Mouse (Mus musculus): ENCODE results near the gene Gm6793. TPM values are rescaled to one million over a fixed set of nuclear protein-coding genes. Genes with fewer than 3 reads are reported as not detected.

Gene Gm6793
- polyA plus RNA-seq, 1 experiment from 2014 or later: 0.37 TPM

- Histone ChIP-seq H3K36me3 (ENCODE audit: control insufficient read depth, insufficient read depth, low read length) (peaks cover 11% of the 10 kb centered on the region), H3K27me3 (ENCODE audit: control insufficient read depth, insufficient read depth, low read length) (no peaks in the 10 kb centered on the region)
- WGBS: 96% methylated on average over 12 of the region's 12 CpGs
Observed at GRCm38 (mm10) chr8:111974138-111974537, 40.7 kb downstream of the Gm6793 start.

GRCm38 (mm10) chr8:111968991-111969390, 45.8 kb downstream of the Gm6793 start:
- no peak for ATAC-seq (ENCODE audit: low FRiP score)
- H3K4me3 ChIP-seq (ENCODE audit: low read depth, low read length): no peak overlapping the region
- H3K27me3 ChIP-seq (ENCODE audit: control insufficient read depth, insufficient read depth, low read length): no peaks in the 10 kb centered on the region
- no peak overlapping the region for H3K9ac ChIP-seq (ENCODE audit: low read length)
- no peaks in the 10 kb centered on the region for H3K4me1 ChIP-seq (ENCODE audit: control insufficient read depth, insufficient read depth, low read length)
- no peaks in the 10 kb centered on the region for H3K9me3 ChIP-seq (ENCODE audit: control insufficient read depth, low read length)
- peaks cover 4% of the 10 kb centered on the region for H3K36me3 ChIP-seq (ENCODE audit: control insufficient read depth, insufficient read depth, low read length)
- WGBS: 22% methylated on average over 5 of the region's 5 CpGs
- DNase-seq (ENCODE audit: low spot score, missing footprints): no peak
- no peak overlapping the region for H3K4me2 ChIP-seq
- no peak overlapping the region for H3K27ac ChIP-seq (ENCODE audit: low read depth, low read length)

More at GRCm38 (mm10) chr8:111974138-111974537, 40.7 kb downstream of the Gm6793 start:
- H3K4me3 ChIP-seq (ENCODE audit: low read depth, low read length): no peak overlapping the region
- H3K9me3 ChIP-seq (ENCODE audit: control insufficient read depth, low read length): no peaks in the 10 kb centered on the region
- H3K4me1 ChIP-seq (ENCODE audit: control insufficient read depth, insufficient read depth, low read length): no peaks in the 10 kb centered on the region
- no peak overlapping the region for H3K9ac ChIP-seq (ENCODE audit: low read length)
- ATAC-seq (ENCODE audit: low FRiP score) (no peak), DNase-seq (ENCODE audit: low spot score, missing footprints) (no peak)
- H3K4me2 ChIP-seq: no peak overlapping the region
- H3K27ac ChIP-seq (ENCODE audit: low read depth, low read length): no peak overlapping the region

- no peak overlapping the region for H3K27ac ChIP-seq (ENCODE audit: low read depth, low read length)
Observed at GRCm38 (mm10) chr8:111968541-111968940, 46.3 kb downstream of the Gm6793 start.

GRCm38 (mm10) chr8:111967246-111967870, 47.5 kb downstream of the Gm6793 start:
- H3K27me3 ChIP-seq (ENCODE audit: control insufficient read depth, insufficient read depth, low read length): no peaks in the 10 kb centered on the region
- no peak overlapping the region for H3K27ac ChIP-seq (ENCODE audit: low read depth, low read length)
- no peaks in the 10 kb centered on the region for H3K36me3 ChIP-seq (ENCODE audit: control insufficient read depth, insufficient read depth, low read length)
- 88% methylated on average over 5 of the region's 5 CpGs for WGBS
- ATAC-seq (ENCODE audit: low FRiP score): no peak
- no peak overlapping the region for H3K4me2 ChIP-seq
- no peak overlapping the region for H3K4me3 ChIP-seq (ENCODE audit: low read depth, low read length)
- H3K9me3 ChIP-seq (ENCODE audit: control insufficient read depth, low read length): no peaks in the 10 kb centered on the region
- H3K4me1 ChIP-seq (ENCODE audit: control insufficient read depth, insufficient read depth, low read length): no peaks in the 10 kb centered on the region
- no peak for DNase-seq (ENCODE audit: low spot score, missing footprints)
- no peak overlapping the region for H3K9ac ChIP-seq (ENCODE audit: low read length)

More at GRCm38 (mm10) chr8:111968541-111968940, 46.3 kb downstream of the Gm6793 start:
- Histone ChIP-seq H3K27me3 (ENCODE audit: control insufficient read depth, insufficient read depth, low read length) (no peaks in the 10 kb centered on the region), H3K9me3 (ENCODE audit: control insufficient read depth, low read length) (no peaks in the 10 kb centered on the region), H3K36me3 (ENCODE audit: control insufficient read depth, insufficient read depth, low read length) (peaks cover 4% of the 10 kb centered on the region; the same call in 1 of the 2 replicates), H3K4me2 (no peak overlapping the region), H3K4me1 (ENCODE audit: control insufficient read depth, insufficient read depth, low read length) (no peaks in the 10 kb centered on the region), H3K4me3 (ENCODE audit: low read depth, low read length) (no peak overlapping the region), H3K9ac (ENCODE audit: low read length) (no peak overlapping the region)
- no peak for ATAC-seq (ENCODE audit: low FRiP score)
- no peak for DNase-seq (ENCODE audit: low spot score, missing footprints)
- 83% methylated on average over 10 of the region's 10 CpGs for WGBS

GRCm38 (mm10) chr8:111964849-111965561, 49.8 kb downstream of the Gm6793 start:
- no peak overlapping the region for H3K4me2 ChIP-seq
- H3K4me1 ChIP-seq (ENCODE audit: control insufficient read depth, insufficient read depth, low read length): no peaks in the 10 kb centered on the region
- DNase-seq (ENCODE audit: low spot score, missing footprints): no peak
- no peak overlapping the region for H3K9ac ChIP-seq (ENCODE audit: low read length)
- 81% methylated on average over 7 of the region's 7 CpGs for whole genome bisulfite sequencing
- no peaks in the 10 kb centered on the region for H3K36me3 ChIP-seq (ENCODE audit: control insufficient read depth, insufficient read depth, low read length)
- H3K9me3 ChIP-seq (ENCODE audit: control insufficient read depth, low read length): no peaks in the 10 kb centered on the region
- no peak for ATAC-seq (ENCODE audit: low FRiP score)
- no peak overlapping the region for H3K4me3 ChIP-seq (ENCODE audit: low read depth, low read length)
- H3K27ac ChIP-seq (ENCODE audit: low read depth, low read length): no peak overlapping the region
- H3K27me3 ChIP-seq (ENCODE audit: control insufficient read depth, insufficient read depth, low read length): no peaks in the 10 kb centered on the region

- no peak overlapping the region for H3K9ac ChIP-seq (ENCODE audit: low read length)
Observed at GRCm38 (mm10) chr8:111964351-111964750, 50.5 kb downstream of the Gm6793 start.

GRCm38 (mm10) chr8:111963546-111963945, 51.3 kb downstream of the Gm6793 start:
- WGBS: 74% methylated on average over 4 of the region's 4 CpGs

More at GRCm38 (mm10) chr8:111964351-111964750, 50.5 kb downstream of the Gm6793 start:
- ATAC-seq (ENCODE audit: low FRiP score) (no peak), DNase-seq (ENCODE audit: low spot score, missing footprints) (no peak)
- Histone ChIP-seq H3K4me1 (ENCODE audit: control insufficient read depth, insufficient read depth, low read length) (no peaks in the 10 kb centered on the region), H3K4me2 (no peak overlapping the region), H3K36me3 (ENCODE audit: control insufficient read depth, insufficient read depth, low read length) (no peaks in the 10 kb centered on the region), H3K27ac (ENCODE audit: low read depth, low read length) (no peak overlapping the region), H3K9me3 (ENCODE audit: control insufficient read depth, low read length) (no peaks in the 10 kb centered on the region), H3K27me3 (ENCODE audit: control insufficient read depth, insufficient read depth, low read length) (no peaks in the 10 kb centered on the region), H3K4me3 (ENCODE audit: low read depth, low read length) (no peak overlapping the region)
- 64% methylated on average over 5 of the region's 5 CpGs for WGBS

More at GRCm38 (mm10) chr8:111963546-111963945, 51.3 kb downstream of the Gm6793 start:
- no peaks in the 10 kb centered on the region for H3K27me3 ChIP-seq (ENCODE audit: control insufficient read depth, insufficient read depth, low read length)
- no peaks in the 10 kb centered on the region; the same call in 1 of the 2 replicates for H3K36me3 ChIP-seq (ENCODE audit: control insufficient read depth, insufficient read depth, low read length)
- no peak for ATAC-seq (ENCODE audit: low FRiP score)
- H3K4me3 ChIP-seq (ENCODE audit: low read depth, low read length): no peak overlapping the region
- no peak for DNase-seq (ENCODE audit: low spot score, missing footprints)
- H3K9me3 ChIP-seq (ENCODE audit: control insufficient read depth, low read length): no peaks in the 10 kb centered on the region
- no peak overlapping the region for H3K27ac ChIP-seq (ENCODE audit: low read depth, low read length)
- H3K9ac ChIP-seq (ENCODE audit: low read length): no peak overlapping the region
- H3K4me2 ChIP-seq: no peak overlapping the region
- no peaks in the 10 kb centered on the region for H3K4me1 ChIP-seq (ENCODE audit: control insufficient read depth, insufficient read depth, low read length)

Other genes with a start within 250 kb of the Gm6793 start
- gene Cfdp1, start 160.7 kb downstream of the Gm6793 start, polyA plus RNA-seq (2014; fragmentation: Nextera tagmentation; extraction: Ambion mirVana): 209 and 223 TPM in 2 replicates
- 6.8 and 7.2 TPM in 2 replicates for gene Tmem170, start 138.3 kb downstream of the Gm6793 start, polyA plus RNA-seq (2014; fragmentation: Nextera tagmentation; extraction: Ambion mirVana)
- 2.4 TPM in 2 replicates for gene Chst5, start 104.6 kb downstream of the Gm6793 start, polyA plus RNA-seq (2014; fragmentation: Nextera tagmentation; extraction: Ambion mirVana)
- gene Tmem231, start 81.2 kb downstream of the Gm6793 start, polyA plus RNA-seq (2014; fragmentation: Nextera tagmentation; extraction: Ambion mirVana): 20.1 and 21.9 TPM in 2 replicates
- 331 and 348 TPM in 2 replicates for gene Gabarapl2, start 74.3 kb downstream of the Gm6793 start, polyA plus RNA-seq (2014; fragmentation: Nextera tagmentation; extraction: Ambion mirVana)
- 9.1 and 11.8 TPM in 2 replicates for gene Adat1, start 22.7 kb downstream of the Gm6793 start, polyA plus RNA-seq (2014; fragmentation: Nextera tagmentation; extraction: Ambion mirVana)
- 258 and 265 TPM in 2 replicates for gene Kars, start 3.7 kb downstream of the Gm6793 start, polyA plus RNA-seq (2014; fragmentation: Nextera tagmentation; extraction: Ambion mirVana)
- gene Terf2ip, start 3.6 kb downstream of the Gm6793 start, polyA plus RNA-seq (2014; fragmentation: Nextera tagmentation; extraction: Ambion mirVana): 29.9 and 31.3 TPM in 2 replicates

All from midbrain, embryonic 11.5 days (tissue).